Mouse (Mus musculus) stomach, postnatal 0 days (tissue): ENCODE data around the gene Gcsh.

Experiments used
- CTCF ChIP-seq: IDR thresholded peaks from 2 replicates; pipeline ENCODE4 v1.5.1; 2016; ENCODE audit warnings: antibody characterized with exemption, low read depth, mild to moderate bottlenecking, moderate library complexity
- EP300 ChIP-seq: optimal IDR thresholded peaks from 2 replicates; pipeline ENCODE3; 2016; ENCODE audit warnings: antibody characterized with exemption

DNA sequence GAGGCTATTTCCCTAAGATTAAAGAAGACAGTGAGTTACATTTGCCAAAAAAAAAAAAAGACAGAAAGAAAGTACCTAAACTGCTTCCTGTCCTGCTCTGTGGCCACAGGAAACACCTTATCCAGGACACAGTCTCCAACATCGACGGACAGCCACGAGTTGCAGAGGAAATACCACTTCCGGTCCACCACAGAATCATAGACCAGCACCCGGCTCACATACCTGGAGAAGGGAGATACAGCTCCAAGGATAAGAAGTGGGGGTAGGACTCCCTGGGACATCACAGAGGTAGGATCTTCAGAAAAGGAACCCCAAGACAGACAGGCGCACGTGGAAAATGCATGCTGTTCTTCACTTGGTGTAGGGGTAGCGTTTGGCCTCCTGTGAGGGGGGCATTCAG, 39.3 kb upstream of the Gcsh start:
- TF ChIP-seq CTCF (no peak), EP300 (no peak)
